Mouse (Mus musculus): Measurements from ENCODE around the gene Hist1h3a. TPM values are rescaled to one million over a fixed set of nuclear protein-coding genes. Genes with fewer than 3 reads are reported as not detected.
"Not testable (repeated sequence)": the region's sequence is repeated elsewhere in the genome, so short reads cannot be mapped to it uniquely, and the experiment has no call there.

Gene Hist1h3a
- polyA plus RNA-seq, 1 experiment from 2014 or later, result 5.4 TPM

DNA sequence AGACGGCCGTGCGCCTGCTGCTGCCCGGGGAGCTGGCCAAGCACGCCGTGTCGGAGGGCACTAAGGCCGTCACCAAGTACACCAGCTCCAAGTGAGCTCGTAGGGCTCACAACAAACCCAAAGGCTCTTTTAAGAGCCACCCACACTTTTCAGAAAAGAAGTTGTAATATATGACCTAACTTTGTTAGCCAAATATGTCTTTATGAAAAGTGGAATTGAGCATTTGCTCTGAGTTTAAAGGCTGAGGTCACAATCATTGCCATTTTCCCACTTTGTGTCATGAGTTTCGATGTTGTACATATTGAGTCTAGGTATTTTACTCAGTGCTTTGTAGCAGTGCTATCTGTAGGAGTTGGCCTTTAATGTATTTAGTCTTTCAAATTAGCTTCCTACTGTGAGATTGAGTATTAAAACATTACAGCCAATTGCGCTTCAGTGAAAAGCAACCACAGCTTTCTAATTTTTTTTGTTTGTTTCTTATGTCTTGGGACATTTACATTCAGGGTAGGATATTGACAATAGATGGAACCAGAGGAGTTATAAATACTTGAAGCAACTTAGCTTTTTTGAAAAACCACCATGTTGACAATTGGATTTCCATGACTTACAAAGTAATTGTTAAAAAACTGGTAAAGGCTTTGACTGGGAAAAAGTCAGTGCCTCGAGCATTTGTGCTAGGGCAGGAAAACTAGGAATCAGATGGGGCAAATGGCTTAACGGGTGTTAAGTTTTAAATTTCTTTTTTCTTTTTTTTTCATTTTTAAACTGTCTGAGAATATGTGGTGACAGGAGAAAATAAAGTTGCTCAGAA lies 14.9 kb downstream of the Hist1h3a start:
- Histone ChIP-seq H3K4me2 (ENCODE audit: low read depth, low read length, severe bottlenecking) (peak overlapping the region; percentile 60), H3K9ac (ENCODE audit: low read length) (peak overlapping the region; percentile 72), H3K9me3 (ENCODE audit: control insufficient read depth, low read length) (no peaks in the 10 kb centered on the region), H3K27ac (ENCODE audit: low read depth, low read length) (peak overlapping the region; percentile 99), H3K4me1 (replicated peaks; ENCODE audit: control insufficient read depth, insufficient read depth, low read length) (no peaks in the 10 kb centered on the region; the same call in 1 of the 2 replicates), H3K36me3 (ENCODE audit: control insufficient read depth, insufficient read depth, low read length) (no peaks in the 10 kb centered on the region), H3K4me3 (ENCODE audit: low read depth, low read length) (peak overlapping the region; percentile 38), H3K27me3 (ENCODE audit: control insufficient read depth, insufficient read depth, low read length) (no peaks in the 10 kb centered on the region)
- 2% methylated on average over 13 of the region's 13 CpGs for WGBS
- ATAC-seq (replicated peaks; ENCODE audit: low FRiP score) (peak; percentile 1; the same call in 1 of the 2 replicates), DNase-seq (ENCODE audit: low spot score) (no peak)

DNA sequence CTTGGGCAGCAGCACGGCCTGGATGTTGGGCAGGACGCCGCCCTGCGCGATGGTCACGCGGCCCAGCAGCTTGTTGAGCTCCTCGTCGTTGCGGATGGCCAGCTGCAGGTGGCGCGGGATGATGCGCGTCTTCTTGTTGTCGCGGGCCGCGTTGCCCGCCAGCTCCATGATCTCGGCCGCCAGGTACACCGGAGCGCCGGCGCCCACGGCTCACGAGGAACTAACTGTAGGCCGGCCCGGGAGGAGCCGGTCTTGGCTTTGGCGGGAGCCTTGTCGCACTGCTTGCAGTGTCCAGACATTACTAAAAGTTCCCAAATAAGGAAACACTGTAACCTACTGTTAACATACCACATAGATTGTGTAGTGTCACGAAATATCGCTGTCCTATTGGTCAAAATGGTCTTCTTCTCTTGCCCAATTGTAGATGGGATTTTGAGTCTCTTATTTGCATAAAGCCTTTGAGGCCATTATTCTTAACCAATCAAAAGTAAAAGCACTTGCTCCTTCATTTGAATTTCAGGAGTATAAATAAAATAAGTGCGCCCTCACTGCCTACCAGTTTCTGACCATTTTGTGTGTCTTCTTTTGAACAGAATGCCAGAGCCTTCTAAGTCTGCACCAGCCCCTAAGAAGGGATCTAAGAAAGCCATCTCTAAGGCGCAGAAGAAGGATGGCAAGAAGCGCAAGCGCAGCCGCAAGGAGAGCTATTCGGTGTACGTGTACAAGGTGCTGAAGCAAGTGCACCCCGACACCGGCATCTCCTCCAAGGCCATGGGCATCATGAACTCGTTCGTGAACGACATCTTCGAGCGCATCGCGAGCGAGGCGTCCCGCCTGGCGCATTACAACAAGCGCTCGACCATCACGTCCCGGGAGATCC lies 15.7 kb downstream of the Hist1h3a start, which contains the start of gene Hist1h2bb:
TSS of gene Hist1h2bb (plus strand) at position 534 of the 880 bp plus-strand sequence.
- ATAC-seq (replicated peaks; ENCODE audit: low FRiP score) (peak; percentile 90), DNase-seq (ENCODE audit: low spot score) (peak; percentile 87)
- not testable (repeated sequence) for H3K9me3 ChIP-seq (ENCODE audit: control insufficient read depth, low read length); H3K27me3 ChIP-seq (ENCODE audit: control insufficient read depth, insufficient read depth, low read length); H3K4me1 ChIP-seq (replicated peaks; ENCODE audit: control insufficient read depth, insufficient read depth, low read length); H3K36me3 ChIP-seq (ENCODE audit: control insufficient read depth, insufficient read depth, low read length)
- Histone ChIP-seq H3K27ac (ENCODE audit: low read depth, low read length) (peak within 1 kb of the TSS; percentile 99), H3K9ac (ENCODE audit: low read length) (peak within 1 kb of the TSS; percentile 81), H3K4me3 (ENCODE audit: low read depth, low read length) (peak within 1 kb of the TSS; percentile 38), H3K4me2 (ENCODE audit: low read depth, low read length, severe bottlenecking) (peak within 1 kb of the TSS; percentile 60)
- under 1% methylated on average over 36 of the region's 58 CpGs for WGBS

DNA sequence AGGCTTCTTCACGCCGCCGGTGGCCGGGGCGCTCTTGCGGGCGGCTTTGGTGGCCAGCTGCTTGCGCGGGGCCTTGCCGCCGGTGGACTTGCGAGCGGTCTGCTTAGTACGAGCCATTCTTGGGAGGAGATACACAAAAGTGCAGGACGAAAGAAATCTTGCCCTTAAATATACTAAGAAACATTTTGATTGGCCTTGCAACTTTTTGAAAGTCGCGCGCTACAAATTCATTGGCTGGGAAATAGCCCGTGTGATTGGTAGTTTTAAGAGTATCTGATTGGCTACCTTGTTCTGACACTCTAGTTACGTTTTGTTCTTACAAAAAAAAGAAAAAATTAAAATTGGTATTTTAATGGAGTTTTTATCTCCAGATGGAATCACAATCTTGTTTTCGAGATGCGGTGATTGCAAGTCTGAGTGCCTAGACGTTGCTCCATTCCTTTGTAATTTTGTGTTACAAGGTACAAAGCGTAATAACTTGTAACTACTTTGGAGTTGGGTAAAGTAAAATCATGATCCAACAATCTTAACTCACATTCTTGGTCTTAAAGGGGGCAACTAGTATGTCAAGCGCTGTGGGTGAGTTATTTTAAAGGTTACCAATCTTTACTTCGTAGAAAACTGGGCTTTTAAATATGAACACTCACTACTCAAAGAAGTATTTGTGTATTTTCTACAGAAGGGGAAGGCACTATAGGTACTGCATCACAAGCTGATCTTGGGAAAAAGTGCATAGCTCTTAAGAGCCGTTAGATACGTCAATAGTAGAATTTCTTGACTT lies 16.6 kb downstream of the Hist1h3a start, which contains the start of gene Hist1h3c:
TSS of gene Hist1h3c (minus strand) at position 222 of the 781 bp plus-strand sequence.
- peak within 1 kb of the TSS; percentile 38 for H3K4me3 ChIP-seq (ENCODE audit: low read depth, low read length)
- no peaks in the 10 kb centered on the region for H3K36me3 ChIP-seq (ENCODE audit: control insufficient read depth, insufficient read depth, low read length)
- H3K27me3 ChIP-seq (ENCODE audit: control insufficient read depth, insufficient read depth, low read length), result no peaks in the 10 kb centered on the region
- no peaks in the 10 kb centered on the region for H3K9me3 ChIP-seq (ENCODE audit: control insufficient read depth, low read length)
- H3K4me2 ChIP-seq (ENCODE audit: low read depth, low read length, severe bottlenecking), result peak within 1 kb of the TSS; percentile 59
- DNase-seq (ENCODE audit: low spot score), result peak; percentile 84
- under 1% methylated on average over 23 of the region's 28 CpGs for WGBS
- H3K4me1 ChIP-seq (replicated peaks; ENCODE audit: control insufficient read depth, insufficient read depth, low read length), result no peaks in the 10 kb centered on the region; the same call in 1 of the 2 replicates
- H3K27ac ChIP-seq (ENCODE audit: low read depth, low read length), result peak within 1 kb of the TSS; percentile 99
- peak within 1 kb of the TSS; percentile 81 for H3K9ac ChIP-seq (ENCODE audit: low read length)
- ATAC-seq (replicated peaks; ENCODE audit: low FRiP score), result peak; percentile 76

DNA sequence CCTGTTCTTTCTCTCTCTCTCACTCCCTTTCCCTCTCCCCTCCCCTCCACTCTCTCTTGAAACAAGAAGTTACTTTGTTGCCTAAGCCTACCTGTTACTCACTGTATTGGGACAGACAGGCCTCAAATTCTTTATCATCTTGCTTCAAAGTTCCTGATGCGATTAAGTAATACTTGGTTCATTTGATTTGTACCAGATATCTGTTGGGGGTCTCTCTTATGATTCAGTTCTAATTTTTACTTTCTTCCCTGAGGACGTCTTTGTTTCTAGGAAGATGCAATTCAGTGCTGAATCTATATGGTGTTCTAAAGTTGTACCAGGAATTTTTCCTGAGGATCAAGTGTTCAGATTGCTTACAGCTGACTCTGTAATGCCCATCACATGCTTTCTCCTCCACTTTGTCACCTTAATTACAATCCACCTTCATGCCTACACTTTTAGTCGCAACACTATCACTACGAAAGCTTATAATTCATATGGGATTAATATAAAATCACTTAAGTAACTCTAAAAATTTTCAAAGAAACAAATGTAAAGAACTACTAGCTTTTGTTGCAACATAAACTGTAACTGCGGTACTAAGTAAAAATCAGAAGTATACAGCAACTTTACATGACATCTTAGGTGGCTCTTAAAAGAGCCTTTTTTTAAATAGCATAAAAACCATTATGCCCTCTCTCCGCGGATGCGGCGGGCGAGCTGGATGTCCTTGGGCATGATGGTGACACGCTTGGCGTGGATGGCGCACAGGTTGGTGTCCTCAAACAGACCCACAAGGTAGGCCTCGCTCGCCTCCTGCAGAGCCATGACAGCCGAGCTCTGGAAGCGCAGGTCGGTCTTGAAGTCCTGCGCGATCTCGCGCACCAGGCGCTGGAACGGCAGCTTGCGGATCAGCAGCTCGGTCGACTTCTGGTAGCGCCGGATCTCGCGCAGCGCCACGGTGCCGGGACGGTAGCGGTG lies 17.5 kb downstream of the Hist1h3a start:
- H3K27ac ChIP-seq (ENCODE audit: low read depth, low read length), result peak overlapping the region; percentile 99
- H3K9ac ChIP-seq (ENCODE audit: low read length), result peak overlapping the region; percentile 75
- DNase-seq (ENCODE audit: low spot score) (no peak), ATAC-seq (replicated peaks; ENCODE audit: low FRiP score) (peak; percentile 0; the same call in 1 of the 2 replicates)
- no peaks in the 10 kb centered on the region for H3K9me3 ChIP-seq (ENCODE audit: control insufficient read depth, low read length)
- H3K36me3 ChIP-seq (ENCODE audit: control insufficient read depth, insufficient read depth, low read length), result no peaks in the 10 kb centered on the region
- 2% methylated on average over 13 of the region's 36 CpGs for WGBS
- peak overlapping the region; percentile 38 for H3K4me3 ChIP-seq (ENCODE audit: low read depth, low read length)
- no peaks in the 10 kb centered on the region; the same call in 1 of the 2 replicates for H3K4me1 ChIP-seq (replicated peaks; ENCODE audit: control insufficient read depth, insufficient read depth, low read length)
- H3K27me3 ChIP-seq (ENCODE audit: control insufficient read depth, insufficient read depth, low read length), result no peaks in the 10 kb centered on the region
- peak overlapping the region; percentile 58 for H3K4me2 ChIP-seq (ENCODE audit: low read depth, low read length, severe bottlenecking)

DNA sequence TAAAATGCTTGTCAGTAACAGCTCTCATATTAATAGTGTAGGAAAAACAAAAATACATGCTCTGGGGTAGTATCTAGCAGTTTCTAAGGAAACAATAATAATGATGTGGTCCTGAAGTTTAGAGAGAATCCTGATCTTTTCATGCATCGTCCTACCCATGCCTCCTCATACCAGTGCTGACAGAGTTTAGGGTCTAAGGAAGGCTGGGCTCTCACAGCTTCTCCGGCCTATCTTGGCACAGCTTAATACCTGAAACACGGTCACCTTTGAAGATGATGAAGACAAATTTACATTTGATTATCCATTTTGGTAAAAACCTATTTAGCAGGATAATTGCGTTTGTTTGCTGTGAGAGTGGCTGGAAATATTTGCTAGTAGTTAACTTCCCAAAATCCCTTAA lies 18.2 kb downstream of the Hist1h3a start:
- no peaks in the 10 kb centered on the region for H3K36me3 ChIP-seq (ENCODE audit: control insufficient read depth, insufficient read depth, low read length)
- H3K4me1 ChIP-seq (replicated peaks; ENCODE audit: control insufficient read depth, insufficient read depth, low read length), result no peaks in the 10 kb centered on the region; the same call in 1 of the 2 replicates
- 53% methylated on average over 4 of the region's 4 CpGs for WGBS
- peak overlapping the region; percentile 99 for H3K27ac ChIP-seq (ENCODE audit: low read depth, low read length)
- no peaks in the 10 kb centered on the region for H3K27me3 ChIP-seq (ENCODE audit: control insufficient read depth, insufficient read depth, low read length)
- H3K9ac ChIP-seq (ENCODE audit: low read length), result peak overlapping the region; percentile 75
- no peak for ATAC-seq (replicated peaks; ENCODE audit: low FRiP score)
- DNase-seq (ENCODE audit: low spot score), result no peak
- H3K4me3 ChIP-seq (ENCODE audit: low read depth, low read length), result 0 out of 2 replicates have a peak overlapping the region, but pooled peaks have one; percentile 38
- H3K4me2 ChIP-seq (ENCODE audit: low read depth, low read length, severe bottlenecking), result peak overlapping the region; percentile 58
- no peaks in the 10 kb centered on the region for H3K9me3 ChIP-seq (ENCODE audit: control insufficient read depth, low read length)

DNA sequence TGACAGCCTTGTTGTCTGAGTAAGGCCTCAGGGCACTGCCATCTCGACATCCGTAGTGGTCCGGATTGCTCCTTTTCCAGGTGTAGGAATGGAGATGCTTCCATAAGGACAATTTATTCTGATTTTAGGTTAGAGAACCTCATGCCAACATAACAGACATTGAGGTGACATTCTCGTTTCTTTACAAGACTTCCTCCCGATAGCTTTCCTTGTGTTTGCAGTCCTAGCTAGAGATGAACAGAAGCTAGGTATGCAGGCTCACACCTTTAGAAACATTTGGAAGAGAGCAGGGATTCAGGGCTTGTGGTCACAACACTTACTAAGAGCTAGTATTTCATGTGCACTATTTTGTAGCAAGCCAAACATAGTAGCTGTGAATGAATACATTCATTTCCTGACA lies 19.0 kb downstream of the Hist1h3a start:
- 87% methylated on average over 5 of the region's 5 CpGs for WGBS
- Histone ChIP-seq H3K27ac (ENCODE audit: low read depth, low read length) (peak overlapping the region; percentile 47; the same call in 1 of the 2 replicates), H3K4me2 (ENCODE audit: low read depth, low read length, severe bottlenecking) (no peak overlapping the region), H3K4me3 (ENCODE audit: low read depth, low read length) (no peak overlapping the region), H3K36me3 (ENCODE audit: control insufficient read depth, insufficient read depth, low read length) (no peaks in the 10 kb centered on the region), H3K9me3 (ENCODE audit: control insufficient read depth, low read length) (no peaks in the 10 kb centered on the region), H3K4me1 (replicated peaks; ENCODE audit: control insufficient read depth, insufficient read depth, low read length) (no peaks in the 10 kb centered on the region; the same call in 1 of the 2 replicates), H3K27me3 (ENCODE audit: control insufficient read depth, insufficient read depth, low read length) (no peaks in the 10 kb centered on the region), H3K9ac (ENCODE audit: low read length) (no peak overlapping the region)
- ATAC-seq (replicated peaks; ENCODE audit: low FRiP score), result no peak
- DNase-seq (ENCODE audit: low spot score), result no peak

DNA sequence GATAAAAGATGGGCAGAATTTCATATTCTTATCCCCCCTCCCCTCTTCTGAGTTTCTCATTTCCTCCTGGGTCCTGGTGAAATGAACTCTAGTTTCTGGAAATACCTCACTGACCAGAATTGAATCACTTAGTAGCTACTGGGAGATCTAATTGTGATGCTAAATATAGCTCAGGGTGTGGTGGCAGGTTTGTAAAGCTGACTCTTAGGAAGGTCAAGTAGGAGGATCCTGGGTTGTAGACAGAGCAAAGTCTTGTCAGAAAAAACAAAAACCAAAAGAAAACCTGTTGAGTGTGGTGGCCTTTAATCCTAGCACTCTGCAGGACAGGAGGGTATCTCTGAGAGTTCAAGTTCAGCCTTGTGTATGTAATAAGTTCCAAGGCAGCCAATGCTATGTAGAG lies 20.2 kb downstream of the Hist1h3a start:
- Histone ChIP-seq H3K27me3 (ENCODE audit: control insufficient read depth, insufficient read depth, low read length) (no peaks in the 10 kb centered on the region), H3K36me3 (ENCODE audit: control insufficient read depth, insufficient read depth, low read length) (no peaks in the 10 kb centered on the region), H3K4me1 (replicated peaks; ENCODE audit: control insufficient read depth, insufficient read depth, low read length) (no peaks in the 10 kb centered on the region; the same call in 1 of the 2 replicates), H3K27ac (ENCODE audit: low read depth, low read length) (no peak overlapping the region), H3K9ac (ENCODE audit: low read length) (no peak overlapping the region), H3K4me2 (ENCODE audit: low read depth, low read length, severe bottlenecking) (no peak overlapping the region), H3K9me3 (ENCODE audit: control insufficient read depth, low read length) (no peaks in the 10 kb centered on the region), H3K4me3 (ENCODE audit: low read depth, low read length) (no peak overlapping the region)
- ATAC-seq (replicated peaks; ENCODE audit: low FRiP score) (no peak), DNase-seq (ENCODE audit: low spot score) (no peak)
